Mouse (Mus musculus) liver, adult 2 months (tissue): ENCODE data around the gene Clhc1. TPM values are rescaled to one million over a fixed set of nuclear protein-coding genes. Genes with fewer than 3 reads are reported as not detected.

ENCODE experiments used
- DNase-seq: peaks from one replicate; pipeline ENCODE4 v3.0.0-alpha.2; 2011; ENCODE audit warnings: low read depth, low spot score; ENCODE audit errors: extremely low read depth
- H3K27ac ChIP-seq: fragments of 200-500 bp; replicated peaks from 2 replicates; pipeline ENCODE4 v1.5.1; 2012; ENCODE audit warnings: low read depth, mild to moderate bottlenecking, control low read depth, inconsistent platforms, low read length; ENCODE audit not compliant: insufficient read depth
- H3K27me3 ChIP-seq: fragments of 200-500 bp; 2 replicates; pipeline ENCODE4 v1.6.1; 2012; ENCODE audit warnings: mild to moderate bottlenecking, moderate library complexity, low read length, inconsistent platforms; ENCODE audit not compliant: control insufficient read depth, insufficient read depth
- H3K36me3 ChIP-seq: fragments of 200-500 bp; 2 replicates; pipeline ENCODE4 v1.6.1; 2012; ENCODE audit warnings: low read length, inconsistent platforms; ENCODE audit not compliant: control insufficient read depth, insufficient read depth
- H3K4me1 ChIP-seq: fragments of 200-500 bp; 2 replicates; pipeline ENCODE4 v1.6.1; 2011; ENCODE audit warnings: low read length; ENCODE audit not compliant: control insufficient read depth, insufficient read depth
- H3K4me3 ChIP-seq: fragments of 200-500 bp; 2 replicates; pipeline ENCODE4 v1.5.1; 2011; ENCODE audit warnings: low read depth, mild to moderate bottlenecking, control low read depth, low read length, moderate library complexity; ENCODE audit not compliant: insufficient read depth
- H3K79me2 ChIP-seq: fragments of 200-500 bp; 2 replicates; pipeline ENCODE4 v1.6.1; 2012; ENCODE audit warnings: inconsistent platforms, mild to moderate bottlenecking, low read length, moderate library complexity; ENCODE audit not compliant: control insufficient read depth, insufficient read depth
- H3K9ac ChIP-seq: fragments of 200-500 bp; 2 replicates; pipeline ENCODE4 v1.6.1; 2012; ENCODE audit warnings: low read depth, mild to moderate bottlenecking, control low read depth, inconsistent platforms, low read length
- CTCF ChIP-seq: fragments of 200-500 bp; IDR thresholded peaks from 2 replicates; pipeline ENCODE4 v1.5.1; 2011; ENCODE audit warnings: low read depth, low read length, control low read depth
- POLR2A ChIP-seq: fragments of 200-500 bp; IDR thresholded peaks from 2 replicates; pipeline ENCODE4 v1.6.1; 2011; ENCODE audit warnings: low read length, control low read depth; ENCODE audit not compliant: insufficient read depth; ENCODE audit errors: extremely low read depth
- WGBS: fragments of 180-500 bp; shearing (Covaris S2); methylation state at CpG from one replicate; pipeline ENCODE4 v1.1.7; 2018; 5-methylcytosine and 5-hydroxymethylcytosine counted together
- polyA plus RNA-seq: library from polyadenylated mRNA; depleted of rRNA; stranded (reverse); fragments of >200 nt; gene quantifications from 2 replicates; pipeline ENCODE4 v1.2.3, GENCODE M21; 2012
- total RNA-seq: library from RNA; depleted of rRNA; stranded (reverse); fragments of >200 nt; gene quantifications from 2 replicates; pipeline ENCODE4 v1.2.3, GENCODE M21; 2014

Gene Clhc1
- total and polyA plus RNA-seq, 2 experiments: 0.28 TPM; not detected in 1

GRCm38 (mm10) chr11:29563406-29563805 lies 15.7 kb downstream of the Clhc1 start:
- no peak overlapping the region for H3K4me3 ChIP-seq
- no peak for DNase-seq
- TF ChIP-seq CTCF: no peak
- TF ChIP-seq POLR2A: no peak
- no peak overlapping the region for H3K27ac ChIP-seq
- H3K4me1 ChIP-seq: no peaks in the 10 kb centered on the region
- H3K27me3 ChIP-seq: no peaks in the 10 kb centered on the region
- no peaks in the 10 kb centered on the region for H3K79me2 ChIP-seq
- no peaks in the 10 kb centered on the region for H3K36me3 ChIP-seq
- H3K9ac ChIP-seq: no peak overlapping the region
- WGBS: 92% methylated on average over 2 of the region's 2 CpGs

- Histone ChIP-seq H3K4me1 (no peaks in the 10 kb centered on the region; the same call in 1 of the 2 replicates), H3K36me3 (no peaks in the 10 kb centered on the region), H3K27me3 (no peaks in the 10 kb centered on the region), H3K4me3 (no peak overlapping the region), H3K79me2 (no peaks in the 10 kb centered on the region), H3K9ac (no peak overlapping the region), H3K27ac (no peak overlapping the region)
- TF ChIP-seq CTCF: no peak
- no peak for TF ChIP-seq POLR2A
- no peak for DNase-seq
- 57% methylated on average over 3 of the region's 3 CpGs for WGBS
Observed at GRCm38 (mm10) chr11:29571536-29571935, 23.8 kb downstream of the Clhc1 start.

GRCm38 (mm10) chr11:29572656-29573055 lies 24.9 kb downstream of the Clhc1 start:
- DNase-seq: peak; percentile 56
- Histone ChIP-seq H3K27me3 (no peaks in the 10 kb centered on the region), H3K9ac (no peak overlapping the region), H3K36me3 (no peaks in the 10 kb centered on the region), H3K79me2 (no peaks in the 10 kb centered on the region), H3K4me3 (no peak overlapping the region), H3K27ac (no peak overlapping the region), H3K4me1 (no peaks in the 10 kb centered on the region; the same call in 1 of the 2 replicates)
- WGBS: 18% methylated on average over 2 of the region's 2 CpGs
- no peak for TF ChIP-seq CTCF
- TF ChIP-seq POLR2A: no peak

- TF ChIP-seq POLR2A (no peak), CTCF (peak; percentile 28)
- Histone ChIP-seq H3K27ac (no peak overlapping the region), H3K9ac (no peak overlapping the region), H3K36me3 (no peaks in the 10 kb centered on the region), H3K4me3 (no peak overlapping the region), H3K4me1 (no peaks in the 10 kb centered on the region), H3K79me2 (no peaks in the 10 kb centered on the region), H3K27me3 (no peaks in the 10 kb centered on the region)
- peak; percentile 10 for DNase-seq
Observed at GRCm38 (mm10) chr11:29579610-29580009, 31.9 kb downstream of the Clhc1 start.

- H3K36me3 ChIP-seq: no peaks in the 10 kb centered on the region
- no peak overlapping the region for H3K27ac ChIP-seq
- no peak for TF ChIP-seq CTCF
- TF ChIP-seq POLR2A: no peak
- DNase-seq: no peak
- H3K4me3 ChIP-seq: no peak overlapping the region
- no peaks in the 10 kb centered on the region for H3K79me2 ChIP-seq
- H3K9ac ChIP-seq: no peak overlapping the region
- H3K27me3 ChIP-seq: no peaks in the 10 kb centered on the region
- no peaks in the 10 kb centered on the region for H3K4me1 ChIP-seq
Observed at GRCm38 (mm10) chr11:29595217-29595616, 47.5 kb downstream of the Clhc1 start.

- Histone ChIP-seq H3K36me3 (no peaks in the 10 kb centered on the region), H3K4me3 (no peak overlapping the region), H3K27ac (no peak overlapping the region), H3K27me3 (no peaks in the 10 kb centered on the region; the same call in 1 of the 2 replicates), H3K79me2 (no peaks in the 10 kb centered on the region), H3K4me1 (no peaks in the 10 kb centered on the region), H3K9ac (no peak overlapping the region)
- no peak for DNase-seq
- TF ChIP-seq POLR2A (no peak), CTCF (no peak)
Observed at GRCm38 (mm10) chr11:29597159-29597558, 49.4 kb downstream of the Clhc1 start.

- Histone ChIP-seq H3K4me1 (no peaks in the 10 kb centered on the region), H3K27ac (no peak overlapping the region), H3K27me3 (peaks cover 2% of the 10 kb centered on the region; the same call in 1 of the 2 replicates), H3K9ac (no peak overlapping the region), H3K36me3 (no peaks in the 10 kb centered on the region), H3K79me2 (no peaks in the 10 kb centered on the region), H3K4me3 (no peak overlapping the region)
- DNase-seq: peak; percentile 73
- no peak for TF ChIP-seq CTCF
- no peak for TF ChIP-seq POLR2A
Observed at GRCm38 (mm10) chr11:29599000-29599399, 51.2 kb downstream of the Clhc1 start.
